Mouse (Mus musculus) liver, postnatal 0 days (tissue): ENCODE measurements around the gene Sacm1l. TPM values are rescaled to one million over a fixed set of nuclear protein-coding genes. Genes with fewer than 3 reads are reported as not detected.

Source experiments
- ATAC-seq: fragments of 200-750 bp; cut with Nextera tagmentation; 2 replicates; pipeline ENCODE4 v1.8.0; 2017; ENCODE audit warnings: mild to moderate bottlenecking, moderate library complexity
- DNase-seq: peaks from one replicate; pipeline ENCODE4 v3.0.0-alpha.2; 2016
- H3K27ac ChIP-seq: fragments of 300-500 bp; sonication (generic); 2 replicates; pipeline ENCODE4 v1.5.1; 2014; ENCODE audit warnings: antibody characterized with exemption, moderate library complexity, mild to moderate bottlenecking, low read depth
- H3K27me3 ChIP-seq: fragments of 300-500 bp; sonication (generic); 2 replicates; pipeline ENCODE4 v1.6.1; 2014; ENCODE audit warnings: low read length, control low read depth, mixed read lengths; ENCODE audit not compliant: insufficient read depth
- H3K36me3 ChIP-seq: fragments of 300-500 bp; sonication (generic); replicated peaks from 2 replicates; pipeline ENCODE4 v1.6.1; 2014; ENCODE audit warnings: mild to moderate bottlenecking, control low read depth, low read length, moderate library complexity, mixed read lengths; ENCODE audit not compliant: insufficient read depth
- H3K4me1 ChIP-seq: fragments of 300-500 bp; sonication (generic); 2 replicates; pipeline ENCODE4 v1.6.1; 2014; ENCODE audit warnings: antibody characterized with exemption, mild to moderate bottlenecking, control low read depth; ENCODE audit not compliant: insufficient read depth
- H3K4me2 ChIP-seq: fragments of 300-500 bp; sonication (generic); 2 replicates; pipeline ENCODE4 v1.6.1; 2014; ENCODE audit warnings: low read depth, mild to moderate bottlenecking, low read length, moderate library complexity, mixed read lengths
- H3K4me3 ChIP-seq: fragments of 300-500 bp; sonication (generic); 2 replicates; pipeline ENCODE4 v1.5.1; 2014; ENCODE audit warnings: low read depth, low read length
- H3K9ac ChIP-seq: fragments of 300-500 bp; sonication (generic); replicated peaks from 2 replicates; pipeline ENCODE4 v1.6.1; 2014; ENCODE audit warnings: mild to moderate bottlenecking, moderate library complexity
- H3K9me3 ChIP-seq: fragments of 300-500 bp; sonication (generic); 2 replicates; pipeline ENCODE4 v1.6.1; 2016; ENCODE audit warnings: mild to moderate bottlenecking, control low read depth, low read length, mixed read lengths
- CTCF ChIP-seq: sonication (generic); IDR thresholded peaks from 2 replicates; pipeline ENCODE4 v1.5.1; 2016; ENCODE audit warnings: antibody characterized with exemption, low read depth
- EP300 ChIP-seq: IDR thresholded peaks from 2 replicates; pipeline ENCODE4 v1.6.1; 2016; ENCODE audit warnings: antibody characterized with exemption, low read depth, mild to moderate bottlenecking
- WGBS: fragments of 180-500 bp; shearing (Covaris S2); extraction: QIAGEN DNeasy Blood & Tissue Kit; methylation state at CpG from one replicate; pipeline ENCODE4 v1.1.7; 2014; ENCODE audit not compliant: insufficient replicate concordance; 5-methylcytosine and 5-hydroxymethylcytosine counted together
- polyA plus RNA-seq: library from polyadenylated mRNA; unstranded; fragments of >200 nt; fragmentation: Nextera tagmentation; extraction: Ambion mirVana; gene quantifications from 2 replicates; pipeline ENCODE4 v1.2.1, GENCODE M21; 2015

Gene Sacm1l
- polyA plus RNA-seq, 1 experiment from 2014 or later = 22.2 TPM

DNA sequence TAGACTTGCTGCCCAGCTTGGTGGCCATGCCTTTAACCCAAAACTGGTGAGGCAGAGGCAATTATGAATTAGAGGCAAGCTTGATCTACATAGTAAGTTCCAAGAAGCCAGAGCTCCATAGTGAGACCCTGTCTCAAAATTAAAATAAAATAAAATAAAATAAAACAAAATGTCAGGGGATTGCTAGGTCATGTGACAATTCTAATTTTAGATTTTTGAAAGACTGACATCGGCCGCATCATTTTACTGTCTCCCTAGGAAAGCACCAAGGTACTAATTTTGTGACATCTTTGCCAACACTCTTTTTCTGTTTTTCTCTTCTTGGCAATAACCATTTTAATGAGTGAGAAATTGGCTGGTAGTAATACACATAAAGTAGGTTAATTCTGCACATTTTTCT lies 7.1 kb downstream of the Sacm1l start:
- DNase-seq (no peak), ATAC-seq (no peak)
- Histone ChIP-seq H3K9me3 (no peaks in the 10 kb centered on the region), H3K9ac (no peak overlapping the region), H3K36me3 (no peaks in the 10 kb centered on the region; the same call in 1 of the 2 replicates), H3K27me3 (no peaks in the 10 kb centered on the region), H3K4me3 (no peak overlapping the region), H3K4me1 (peaks cover 15% of the 10 kb centered on the region), H3K4me2 (no peak overlapping the region), H3K27ac (no peak overlapping the region)
- 87% methylated on average over 2 of the region's 2 CpGs for WGBS
- TF ChIP-seq EP300 = no peak
- no peak for TF ChIP-seq CTCF

DNA sequence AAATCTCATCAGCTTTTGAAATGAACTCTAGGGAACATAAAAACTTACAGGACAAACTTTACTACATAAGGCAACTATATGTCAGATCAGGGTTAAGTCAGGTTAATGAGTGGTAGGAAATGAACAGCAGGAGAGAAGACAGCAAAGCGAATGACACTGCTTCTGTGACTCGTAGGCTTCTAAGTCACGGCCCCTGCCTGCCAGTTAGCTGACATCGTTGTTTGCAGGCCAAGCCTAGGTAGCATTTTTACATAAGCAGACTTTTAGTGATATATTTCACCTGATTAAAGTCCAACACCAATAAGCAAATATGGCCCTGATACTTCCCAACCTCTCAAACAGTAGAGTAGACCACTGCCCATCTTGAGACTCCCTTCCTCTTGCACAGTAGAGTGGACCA lies 8.6 kb downstream of the Sacm1l start:
- H3K9ac ChIP-seq = no peak overlapping the region
- no peaks in the 10 kb centered on the region for H3K9me3 ChIP-seq
- ATAC-seq (peak; percentile 36; the same call in 1 of the 2 replicates), DNase-seq (no peak)
- H3K4me1 ChIP-seq = peaks cover 10% of the 10 kb centered on the region; the same call in 1 of the 2 replicates
- TF ChIP-seq CTCF (no peak), EP300 (no peak)
- 63% methylated on average over 4 of the region's 4 CpGs for WGBS
- peak overlapping the region; percentile 40; the same call in 1 of the 2 replicates for H3K27ac ChIP-seq
- no peaks in the 10 kb centered on the region; the same call in 1 of the 2 replicates for H3K36me3 ChIP-seq
- H3K27me3 ChIP-seq = no peaks in the 10 kb centered on the region
- no peak overlapping the region for H3K4me2 ChIP-seq
- H3K4me3 ChIP-seq = no peak overlapping the region

DNA sequence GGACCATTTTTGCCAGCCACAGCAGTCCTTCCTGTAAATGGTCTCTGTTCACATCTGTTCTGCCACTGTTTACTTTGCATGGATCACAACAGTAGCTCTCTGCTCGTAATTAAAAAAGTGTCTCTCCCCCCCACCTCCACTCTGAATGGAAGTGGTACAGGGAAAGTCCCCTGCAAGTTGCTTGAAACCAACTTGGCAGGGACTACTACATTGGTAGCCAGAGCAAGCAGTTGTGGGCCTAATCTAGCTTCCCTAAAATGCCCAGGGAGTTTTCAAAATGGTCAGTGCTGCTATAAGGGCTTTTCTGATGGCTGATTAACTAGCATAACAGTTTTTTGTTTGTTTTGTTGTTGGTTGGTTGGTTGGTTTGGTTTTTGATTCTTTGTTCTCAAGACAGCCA lies 9.5 kb downstream of the Sacm1l start:
- H3K4me2 ChIP-seq = no peak overlapping the region
- H3K4me3 ChIP-seq = no peak overlapping the region
- no peaks in the 10 kb centered on the region; the same call in 1 of the 2 replicates for H3K36me3 ChIP-seq
- H3K27me3 ChIP-seq = no peaks in the 10 kb centered on the region
- 35% methylated on average over 1 of the region's 1 CpGs for WGBS
- no peaks in the 10 kb centered on the region for H3K9me3 ChIP-seq
- H3K4me1 ChIP-seq = peaks cover 10% of the 10 kb centered on the region; the same call in 1 of the 2 replicates
- no peak overlapping the region for H3K27ac ChIP-seq
- no peak for DNase-seq
- TF ChIP-seq CTCF = no peak
- TF ChIP-seq EP300 = no peak
- no peak for ATAC-seq
- no peak overlapping the region for H3K9ac ChIP-seq

DNA sequence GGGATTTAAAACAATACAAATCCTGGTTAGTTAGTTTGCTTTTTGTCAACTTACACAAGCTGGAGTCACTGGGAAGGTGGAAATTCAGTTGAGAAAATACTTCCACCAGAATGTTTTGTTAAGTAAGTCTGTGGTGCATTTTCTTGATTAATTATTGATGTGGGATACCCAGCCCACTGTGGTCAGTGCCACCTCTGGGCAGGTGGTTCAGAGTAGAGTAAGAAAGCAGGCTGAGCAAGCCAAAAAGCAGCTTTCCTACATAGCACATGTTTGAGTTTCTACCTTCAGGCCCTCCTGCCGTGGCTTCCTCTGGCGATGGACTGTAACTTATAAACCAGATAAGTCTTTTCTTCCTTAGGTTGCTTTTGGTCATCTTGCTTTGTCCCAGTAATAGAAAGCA lies 10.3 kb downstream of the Sacm1l start:
- H3K36me3 ChIP-seq = no peaks in the 10 kb centered on the region; the same call in 1 of the 2 replicates
- no peaks in the 10 kb centered on the region for H3K9me3 ChIP-seq
- DNase-seq (no peak), ATAC-seq (no peak)
- WGBS = 67% methylated on average over 2 of the region's 2 CpGs
- no peak overlapping the region for H3K9ac ChIP-seq
- H3K27ac ChIP-seq = no peak overlapping the region
- TF ChIP-seq EP300 (no peak), CTCF (no peak)
- H3K27me3 ChIP-seq = no peaks in the 10 kb centered on the region
- no peak overlapping the region for H3K4me2 ChIP-seq
- peaks cover 10% of the 10 kb centered on the region; the same call in 1 of the 2 replicates for H3K4me1 ChIP-seq
- no peak overlapping the region for H3K4me3 ChIP-seq

- no peak overlapping the region for H3K27ac ChIP-seq
- no peak overlapping the region for H3K4me2 ChIP-seq
- H3K4me3 ChIP-seq = no peak overlapping the region
- ATAC-seq (no peak), DNase-seq (no peak)
- no peak overlapping the region for H3K9ac ChIP-seq
- 83% methylated on average over 3 of the region's 3 CpGs for WGBS
- no peaks in the 10 kb centered on the region for H3K4me1 ChIP-seq
- H3K27me3 ChIP-seq = no peaks in the 10 kb centered on the region
- TF ChIP-seq CTCF (no peak), EP300 (no peak)
- no peaks in the 10 kb centered on the region for H3K9me3 ChIP-seq
- peaks cover 33% of the 10 kb centered on the region for H3K36me3 ChIP-seq
These were observed 25.0 kb downstream of the Sacm1l start for GRCm38 (mm10) chr9:123554599-123554998.

DNA sequence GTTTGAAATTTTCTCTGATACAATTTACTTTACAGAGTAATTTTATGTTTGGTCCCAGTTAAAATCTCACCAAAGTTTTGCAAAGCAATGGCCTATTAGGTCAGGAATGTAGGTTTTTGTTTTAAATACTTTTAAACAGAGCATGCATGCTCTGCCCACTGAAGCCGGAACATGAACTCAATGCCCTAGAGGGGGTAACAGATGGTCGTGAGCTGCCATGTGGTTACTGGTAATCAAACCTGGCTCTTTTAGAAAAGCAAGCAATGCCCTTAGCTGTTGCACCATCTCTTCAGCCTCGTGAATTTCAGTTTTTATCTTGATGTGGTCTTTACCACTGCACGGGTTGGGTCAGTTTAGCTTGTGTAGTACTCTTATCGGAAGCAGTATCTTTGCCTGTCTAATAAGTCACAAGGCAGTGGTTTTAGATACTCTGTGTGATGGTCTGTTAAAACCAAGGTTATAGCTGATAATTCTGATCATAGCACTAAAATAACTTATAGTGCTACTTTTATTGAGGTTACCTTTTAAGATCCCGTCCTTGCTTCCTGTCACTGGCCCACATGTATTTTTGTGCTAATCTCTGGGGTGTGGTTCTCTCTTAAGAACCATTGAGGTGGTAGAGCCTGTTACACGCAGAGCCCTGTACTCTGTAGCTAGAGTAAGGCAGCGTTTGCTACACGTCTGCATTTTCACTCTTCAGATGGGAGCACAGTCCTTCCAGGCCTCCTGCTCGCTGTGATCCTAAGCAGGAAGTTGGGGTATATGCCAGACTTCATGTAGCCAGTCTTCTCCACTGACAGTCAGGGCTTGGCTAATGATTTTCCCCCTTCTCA lies 48.0 kb downstream of the Sacm1l start:
- H3K4me1 ChIP-seq = peaks cover 5% of the 10 kb centered on the region; the same call in 1 of the 2 replicates
- H3K27ac ChIP-seq = no peak overlapping the region
- H3K27me3 ChIP-seq = no peaks in the 10 kb centered on the region
- H3K9me3 ChIP-seq = no peaks in the 10 kb centered on the region
- peaks cover 35% of the 10 kb centered on the region for H3K36me3 ChIP-seq
- DNase-seq (no peak), ATAC-seq (no peak)
- WGBS = 68% methylated on average over 10 of the region's 10 CpGs
- no peak overlapping the region for H3K4me2 ChIP-seq
- TF ChIP-seq EP300 (no peak), CTCF (no peak)
- H3K9ac ChIP-seq = no peak overlapping the region
- H3K4me3 ChIP-seq = no peak overlapping the region
